Mouse (Mus musculus) left cerebral cortex, postnatal 36 days (tissue): ENCODE results near the gene Tmem217. TPM values are rescaled to one million over a fixed set of nuclear protein-coding genes. Genes with fewer than 3 reads are reported as not detected.
"Not testable (repeated sequence)": the region's sequence is repeated elsewhere in the genome, so short reads cannot be mapped to it uniquely, and the experiment has no call there.

Source experiments
- DNase-seq, 2 experiments: peaks; one replicate each; pipeline ENCODE4 v3.0.0; 2021 to 2022; ENCODE audit warnings: low spot score in 2 of 2, mixed read lengths in 1 of 2
- intact Hi-C: fragments of 180-260 bp; cut with DNase I; formaldehyde crosslinking; loops from one replicate; pipeline ENCODE4 v1.15.1; 2025
- total RNA-seq, 2 experiments: library from RNA; stranded (reverse); gene quantifications; 2 replicates each; pipeline ENCODE4 v1.2.3; 2021

Gene Tmem217
- total RNA-seq, 2 experiments from 2014 or later = not detected

GRCm38 (mm10) chr17:29551019-29551418, 1.2 kb downstream of the Tmem217 start:
- intact Hi-C loops = no loop called here
- no peak for DNase-seq

GRCm38 (mm10) chr17:29549543-29550428, 2.4 kb downstream of the Tmem217 start, which contains the start of the genes Gm17657 and Tbc1d22b:
Gm17657 (minus strand) TSS chr17:29549638.
Tbc1d22b (plus strand) TSS chr17:29549785.
- intact Hi-C loops = no loop called here
- peak; percentile 92 to 93 for DNase-seq

DNA sequence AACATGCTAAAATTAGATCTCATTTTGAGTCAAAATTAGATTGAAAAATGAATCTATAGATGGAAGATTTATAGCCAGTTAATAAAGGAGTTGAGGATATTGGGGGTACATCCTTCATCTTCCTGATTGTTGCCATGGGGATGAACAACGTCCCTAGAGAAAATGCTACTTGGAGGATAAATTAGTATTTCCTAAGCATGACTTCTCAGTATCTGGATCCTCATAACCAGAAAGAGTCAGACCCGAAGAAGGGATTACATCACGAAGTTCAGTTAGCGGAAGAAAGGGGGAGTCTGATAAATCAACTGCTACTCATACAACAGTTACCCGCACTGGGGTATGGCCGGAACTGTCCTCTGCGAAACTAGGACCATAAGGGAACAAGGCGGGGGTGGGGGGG, 3.2 kb downstream of the Tmem217 start:
- no peak for DNase-seq
- intact Hi-C loops = no loop called here

- intact Hi-C loops = no loop called here
These were observed 3.7 kb downstream of the Tmem217 start for GRCm38 (mm10) chr17:29548494-29548893.

DNA sequence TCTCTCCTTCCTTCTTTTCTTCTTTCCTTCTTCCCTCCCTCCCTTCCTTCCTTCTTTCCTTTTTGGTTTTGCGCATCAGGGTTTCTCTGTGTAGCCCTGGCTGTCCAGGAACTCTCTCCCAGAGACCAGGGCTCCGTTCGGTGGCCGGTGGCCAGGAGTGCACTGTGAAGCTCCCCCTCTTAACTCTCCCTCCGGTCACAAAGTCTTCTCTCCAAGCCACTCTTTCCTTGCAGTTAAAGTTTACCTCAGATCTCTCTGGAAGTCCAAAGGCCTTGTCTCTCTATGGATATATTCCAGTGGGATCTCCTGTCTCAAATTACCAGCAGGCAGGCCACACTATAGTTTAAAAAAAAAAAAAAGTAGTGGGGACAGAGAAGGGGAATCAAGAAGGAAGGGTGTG, 6.9 kb downstream of the Tmem217 start:
- no peak for DNase-seq
- intact Hi-C loops = no loop called here

More at GRCm38 (mm10) chr17:29548494-29548893, 3.7 kb downstream of the Tmem217 start:
- DNase-seq = no peak

GRCm38 (mm10) chr17:29544064-29544463, 8.1 kb downstream of the Tmem217 start:
- intact Hi-C loops = no loop called here
- DNase-seq = no peak

DNA sequence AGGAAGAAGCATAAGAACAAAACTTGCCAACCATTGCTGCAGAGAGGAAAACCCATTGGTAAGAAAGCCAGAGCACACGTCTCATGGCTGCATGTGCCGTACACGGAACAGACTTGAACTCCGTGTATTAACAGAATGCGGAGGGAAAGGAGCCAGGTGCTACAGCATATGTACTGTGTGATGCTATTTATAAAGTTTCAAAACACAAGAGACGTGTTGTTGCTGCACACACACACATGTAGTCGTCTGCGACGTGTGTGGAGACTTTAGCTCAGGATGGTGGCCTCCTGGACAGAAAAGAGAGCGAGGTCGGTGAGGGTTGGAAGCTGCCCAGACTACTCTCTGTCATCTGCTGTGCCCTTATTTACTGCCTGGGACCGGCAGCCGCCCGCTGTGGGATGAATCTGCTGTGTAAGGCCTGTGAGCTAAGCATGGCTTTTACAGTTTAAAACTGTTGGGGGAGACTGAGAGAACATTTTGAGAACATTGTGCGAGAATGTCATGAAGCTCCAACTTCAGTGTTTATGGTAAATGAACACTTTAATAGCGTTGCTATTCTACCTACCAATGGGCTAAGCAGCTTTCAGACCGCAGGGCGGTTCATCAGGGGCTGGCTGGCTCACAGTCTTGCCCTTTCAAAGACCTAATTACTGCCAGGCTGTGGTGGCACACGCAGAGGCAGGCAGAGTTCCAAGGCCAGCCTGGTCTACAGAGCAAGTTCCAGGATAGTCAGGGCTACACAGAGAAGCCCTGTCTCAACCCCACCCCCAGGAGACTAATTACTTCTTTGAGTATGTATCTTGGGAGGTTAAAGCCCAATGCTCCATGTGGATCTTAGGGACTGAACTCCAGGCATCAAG, 9.1 kb downstream of the Tmem217 start:
- DNase-seq = no peak
- intact Hi-C loops = no loop called here

DNA sequence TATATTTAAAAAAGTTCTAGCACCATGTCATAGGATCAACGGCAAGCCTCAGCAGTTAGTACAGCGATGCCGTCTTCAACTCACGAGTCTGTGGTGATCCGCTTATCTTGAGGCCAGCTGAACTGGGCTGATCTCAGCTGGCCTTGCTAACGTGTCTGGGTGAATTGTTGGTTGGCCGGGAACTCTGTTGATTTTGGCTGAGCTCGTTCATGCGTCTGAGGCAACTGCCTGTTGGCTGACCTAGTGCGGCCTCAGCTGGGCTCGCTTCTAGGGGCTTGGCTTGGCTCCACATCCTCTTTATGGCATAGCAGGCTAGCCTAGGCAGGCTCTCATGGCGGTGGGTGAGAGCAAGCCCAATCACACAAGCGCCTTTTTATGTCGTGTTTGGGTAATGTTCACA, 10.8 kb downstream of the Tmem217 start:
- DNase-seq = no peak
- intact Hi-C loops = no loop called here

DNA sequence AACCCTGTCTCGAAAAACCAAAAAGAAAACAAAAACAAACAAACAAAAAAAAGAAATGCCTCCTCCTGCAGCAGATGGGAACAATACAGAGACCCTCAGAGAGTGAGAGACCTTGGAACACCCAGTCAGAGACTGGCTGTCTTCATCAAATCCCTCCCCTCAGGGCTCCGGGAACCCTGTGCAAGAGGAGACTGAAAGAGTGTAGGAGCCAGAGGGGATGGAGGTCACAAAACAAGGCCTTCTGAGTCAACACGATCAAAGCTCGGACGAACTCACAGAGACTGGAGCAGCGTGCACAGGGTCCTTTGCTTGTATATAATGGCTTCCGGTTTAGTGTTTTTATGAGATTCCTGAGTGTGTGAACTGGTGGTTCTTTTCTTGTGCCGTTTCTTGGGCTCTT, 11.8 kb downstream of the Tmem217 start:
- DNase-seq = no peak
- intact Hi-C loops = no loop called here

- intact Hi-C loops = no loop called here
- DNase-seq = no peak
These were observed 18.3 kb downstream of the Tmem217 start for GRCm38 (mm10) chr17:29533866-29534265.

GRCm38 (mm10) chr17:29531757-29532384, 20.3 kb downstream of the Tmem217 start:
- intact Hi-C loops = no loop called here
- no peak for DNase-seq

DNA sequence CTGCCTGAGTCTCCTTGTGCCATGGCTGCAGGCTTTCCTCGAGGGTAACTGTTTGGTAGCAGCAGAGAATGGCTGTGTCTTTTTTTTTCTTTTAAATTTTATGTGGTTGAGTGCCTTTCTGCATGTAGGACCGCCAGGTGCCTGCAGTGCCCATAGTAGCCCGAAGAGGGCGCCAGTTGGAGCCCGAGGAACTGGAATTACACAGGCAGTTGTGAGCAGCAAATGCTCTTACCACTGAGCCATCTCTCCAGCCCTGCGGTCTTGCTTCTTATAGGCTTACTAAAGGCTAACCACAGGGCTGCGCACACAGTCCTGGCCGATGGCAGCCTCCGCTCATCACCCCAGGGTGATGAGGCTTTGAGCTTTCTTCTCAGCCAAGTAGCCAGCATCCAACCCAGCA, 20.9 kb downstream of the Tmem217 start:
- DNase-seq = no peak
- intact Hi-C loops = no loop called here

- intact Hi-C loops = no loop called here
- DNase-seq = no peak
These were observed 21.7 kb downstream of the Tmem217 start for GRCm38 (mm10) chr17:29530508-29530907.

DNA sequence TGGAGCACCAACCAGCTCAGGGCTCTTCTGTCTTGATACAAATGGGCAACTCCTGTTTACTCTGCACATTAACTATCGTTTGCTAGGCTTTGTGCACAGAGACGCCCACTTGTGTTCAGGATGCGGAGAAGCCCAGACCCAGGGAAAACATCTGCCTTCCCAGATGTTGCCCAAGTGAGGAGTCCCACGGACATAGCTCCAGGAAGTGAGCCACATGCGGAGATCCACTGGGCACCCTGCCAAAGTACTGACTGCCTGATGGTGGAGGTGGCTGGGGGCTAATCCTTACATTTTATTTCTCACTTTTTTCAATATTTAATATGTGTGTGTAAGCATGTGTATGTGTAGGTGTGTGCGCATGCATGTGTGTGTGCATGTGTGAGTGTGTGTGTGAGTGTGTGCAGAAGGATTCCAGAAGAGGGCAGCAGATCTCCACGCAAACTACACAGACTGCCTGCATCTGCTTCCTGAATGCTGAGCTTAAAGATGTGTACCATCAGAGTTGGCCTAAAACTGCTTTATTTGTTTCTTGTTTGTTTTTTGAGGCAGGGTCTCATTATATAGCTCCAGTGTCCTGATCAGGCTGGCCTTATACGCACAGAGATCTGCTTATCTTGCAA, 23.5 kb downstream of the Tmem217 start:
- no peak for DNase-seq
- intact Hi-C loops = no loop called here

- DNase-seq = no peak
- intact Hi-C loops = no loop called here
These were observed 26.6 kb downstream of the Tmem217 start for GRCm38 (mm10) chr17:29525613-29526012.

DNA sequence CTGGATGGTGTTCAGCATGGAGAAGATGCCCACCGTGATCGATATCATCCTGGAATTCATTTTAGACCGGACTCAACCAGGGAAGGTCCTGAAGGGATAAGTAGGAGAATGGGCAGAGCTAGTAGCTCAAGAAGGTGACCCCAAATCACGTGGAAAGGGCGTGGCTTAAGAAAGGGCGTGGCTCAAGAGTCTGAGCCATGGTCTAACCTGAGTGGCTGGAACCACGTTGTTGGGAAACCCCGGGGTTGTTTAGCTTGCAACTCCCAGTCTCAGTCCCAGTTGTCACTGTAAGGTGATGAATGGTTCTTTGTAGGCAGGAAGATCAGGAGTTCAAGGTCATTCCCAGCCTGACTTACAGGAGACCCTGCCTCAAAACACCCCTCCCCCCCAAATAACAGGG, 32.5 kb downstream of the Tmem217 start:
- DNase-seq = no peak
- intact Hi-C loops = no loop called here

- DNase-seq, intact Hi-C loops: not testable (repeated sequence)
These were observed 33.5 kb downstream of the Tmem217 start for GRCm38 (mm10) chr17:29518665-29519064.

DNA sequence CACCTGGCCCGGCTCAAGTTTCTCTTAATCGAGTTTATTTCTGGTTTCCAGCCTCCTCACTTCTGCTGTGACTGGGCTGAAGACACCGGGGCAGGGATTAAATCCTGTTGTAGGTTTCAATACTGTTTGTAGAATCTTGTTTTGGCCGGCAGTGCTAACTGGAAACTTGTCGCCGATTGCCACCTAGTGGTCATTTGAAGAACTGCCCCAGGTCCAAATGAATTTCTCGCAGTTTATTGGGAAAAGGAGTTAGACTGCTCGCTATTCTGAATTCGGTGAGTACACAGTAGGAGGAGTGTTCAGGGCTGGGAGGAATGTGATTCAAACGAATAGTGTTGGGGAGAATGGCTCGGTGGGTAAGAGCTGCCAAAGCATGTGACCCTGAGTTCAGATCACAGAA, 37.8 kb downstream of the Tmem217 start:
- peak; percentile 76 to 84 for DNase-seq
- intact Hi-C loops = loop anchor here (1.0 to 5.0 kb wide), 3 partner anchors 117 to 247 kb away; partner anchors contain the start of gene BC004004

DNA sequence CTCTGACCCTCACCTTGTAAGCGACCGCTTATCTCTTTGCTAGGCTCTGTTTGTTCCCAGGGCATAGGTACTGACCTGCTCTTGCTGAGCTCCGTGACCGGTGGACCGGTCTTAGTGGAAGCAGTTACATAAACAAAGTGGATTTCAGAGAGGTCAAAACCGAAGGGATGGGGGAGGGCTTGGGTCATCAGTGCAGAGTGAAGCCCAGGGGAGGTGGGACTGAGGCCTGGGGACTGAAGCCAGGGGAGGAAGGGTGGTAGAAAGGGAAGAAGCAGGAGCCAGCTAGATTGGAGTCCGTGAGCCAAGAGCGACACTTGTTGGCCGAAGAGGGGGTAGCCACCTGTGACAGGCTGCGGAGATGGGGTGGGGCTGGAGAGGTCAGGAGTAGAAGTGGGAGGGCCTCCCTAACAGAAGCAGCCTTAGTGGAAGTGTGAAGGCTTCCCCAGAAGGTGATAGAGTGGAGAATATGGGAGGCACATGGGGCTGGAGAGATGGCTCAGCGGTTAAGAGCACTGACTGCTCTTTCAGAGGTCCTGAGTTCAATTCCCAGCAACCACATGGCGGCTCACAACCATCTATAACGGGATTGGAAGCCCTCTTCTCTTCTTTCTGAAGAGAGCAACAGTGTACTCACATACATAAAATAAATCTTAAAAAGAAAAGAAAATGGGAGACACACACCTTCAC, 39.0 kb downstream of the Tmem217 start:
- intact Hi-C loops = loop anchor here (5.0 kb wide), 2 partner anchors 131 to 246 kb away; partner anchors contain the start of gene BC004004
- no peak for DNase-seq
